Mouse (Mus musculus): ENCODE data around the gene Recql5. TPM values are rescaled to one million over a fixed set of nuclear protein-coding genes. Genes with fewer than 3 reads are reported as not detected.
A peak's percentile ranks its signal among the peaks of the same experiment; 100 is the strongest.

Recql5 gene
- polyA plus RNA-seq, 1 experiment, result not detected

DNA sequence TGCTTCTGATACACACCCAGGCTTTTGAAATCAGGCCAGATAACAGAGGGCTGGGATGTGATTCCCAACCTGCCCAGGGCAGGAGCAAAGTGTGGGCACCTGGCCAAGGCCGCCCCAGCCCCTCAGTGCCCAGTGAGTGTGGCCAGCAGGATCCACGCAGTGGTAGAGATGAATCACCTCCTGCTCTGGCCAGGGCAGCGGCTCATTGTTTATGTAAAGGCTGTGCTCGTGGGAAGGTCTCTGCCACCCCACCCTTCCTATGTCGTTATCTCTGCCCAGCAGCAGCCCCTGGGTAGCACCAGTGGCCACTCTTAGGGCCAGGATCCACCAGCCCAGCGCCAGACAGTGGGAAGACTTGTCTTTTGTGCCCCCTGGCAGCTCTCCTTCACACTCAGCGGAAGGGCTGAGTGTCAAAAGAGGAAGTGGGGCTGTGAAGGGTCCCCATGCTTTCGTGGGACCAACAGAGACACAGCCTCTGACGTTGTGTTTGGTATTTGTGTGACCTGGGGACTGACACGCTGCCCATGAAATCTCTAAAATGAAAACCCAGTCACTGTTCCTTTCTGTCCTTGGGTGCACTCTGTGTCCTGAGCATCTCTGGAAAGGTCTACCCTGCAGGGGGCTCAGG is 31.8 kb upstream of the Recql5 start:
- Histone ChIP-seq H3K4me3 (ENCODE audit: insufficient read depth, low read depth, low read length) (no peak overlapping the region), H3K27ac (ENCODE audit: insufficient read depth, low read depth, low read length) (no peak overlapping the region), H3K4me1 (ENCODE audit: control insufficient read depth, insufficient read depth, low read length) (no peaks in the 10 kb centered on the region)
- 81% methylated on average over 10 of the region's 10 CpGs for WGBS
- TF ChIP-seq CTCF (IDR thresholded peaks at IDR 0.05; ENCODE audit: insufficient read depth, low read depth, low read length) (no peak), POLR2A (IDR thresholded peaks at IDR 0.05; ENCODE audit: insufficient read depth, low read depth, low read length) (no peak)

DNA sequence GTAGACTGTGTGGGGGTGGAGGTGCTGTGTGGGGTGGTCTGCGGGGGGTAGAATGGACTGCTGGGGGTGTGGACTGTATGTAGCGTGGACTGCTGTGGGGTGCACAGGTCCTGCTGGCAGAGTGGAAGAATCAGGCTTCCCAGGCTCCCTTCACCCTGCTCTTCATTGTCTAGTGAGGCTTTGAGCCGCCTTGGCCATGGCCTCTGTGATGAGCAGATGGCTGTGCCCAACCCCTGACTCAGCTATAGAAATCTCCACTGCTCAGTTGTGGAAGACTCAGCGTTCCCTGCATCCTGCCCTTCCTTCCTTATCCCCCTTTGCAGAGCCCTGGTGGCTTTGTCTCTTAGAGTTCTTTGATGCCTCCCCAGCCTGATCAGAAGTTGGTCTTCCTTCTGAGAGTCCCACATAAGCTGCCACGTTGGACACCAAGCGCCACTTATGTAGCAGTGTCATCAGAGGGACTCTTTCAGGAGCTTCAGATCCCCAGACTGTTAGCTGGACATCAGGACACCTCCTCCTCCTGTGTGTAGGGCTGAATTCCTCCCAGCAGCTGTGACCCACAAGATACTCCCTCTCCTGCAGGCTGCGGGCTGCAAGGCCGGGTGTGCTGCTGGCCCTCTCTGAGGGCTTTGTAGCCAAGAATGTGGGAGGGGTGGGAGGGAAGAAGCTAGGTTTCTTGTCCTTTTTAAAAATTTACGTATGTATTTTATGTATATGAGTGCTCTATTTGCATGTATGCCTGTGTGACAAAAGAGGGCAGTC is 29.6 kb upstream of the Recql5 start:
- TF ChIP-seq POLR2A (IDR thresholded peaks at IDR 0.05; ENCODE audit: insufficient read depth, low read depth, low read length) (no peak), CTCF (IDR thresholded peaks at IDR 0.05; ENCODE audit: insufficient read depth, low read depth, low read length) (no peak)
- H3K4me1 ChIP-seq (ENCODE audit: control insufficient read depth, insufficient read depth, low read length), result no peaks in the 10 kb centered on the region
- WGBS, result 89% methylated on average over 9 of the region's 9 CpGs
- no peak overlapping the region for H3K27ac ChIP-seq (ENCODE audit: insufficient read depth, low read depth, low read length)
- no peak overlapping the region for H3K4me3 ChIP-seq (ENCODE audit: insufficient read depth, low read depth, low read length)

DNA sequence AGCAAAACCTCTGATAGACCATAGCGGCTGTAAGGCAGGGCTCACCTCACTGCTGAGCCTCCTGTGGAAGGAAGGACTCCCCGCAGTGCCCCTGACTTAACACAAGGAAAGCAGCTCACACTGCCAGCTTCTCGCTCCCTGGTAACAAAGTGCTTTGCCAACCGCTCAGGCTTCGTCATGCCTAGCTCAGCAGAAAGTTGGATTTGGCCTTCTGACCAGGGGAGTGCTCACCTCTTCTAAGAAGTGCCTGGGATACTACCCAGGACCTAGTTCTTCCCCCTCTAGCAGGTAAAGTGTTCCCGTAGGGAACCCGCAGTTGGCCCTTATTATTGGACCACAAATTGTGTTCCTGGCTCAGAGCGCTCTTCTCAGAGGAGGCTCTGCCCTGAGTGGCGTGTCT is 25.7 kb upstream of the Recql5 start:
- H3K4me1 ChIP-seq (ENCODE audit: control insufficient read depth, insufficient read depth, low read length), result peaks cover 8% of the 10 kb centered on the region; the same call in 1 of the 2 replicates
- WGBS, result 84% methylated on average over 9 of the region's 9 CpGs
- TF ChIP-seq CTCF (IDR thresholded peaks at IDR 0.05; ENCODE audit: insufficient read depth, low read depth, low read length) (no peak), POLR2A (IDR thresholded peaks at IDR 0.05; ENCODE audit: insufficient read depth, low read depth, low read length) (no peak)
- no peak overlapping the region for H3K4me3 ChIP-seq (ENCODE audit: insufficient read depth, low read depth, low read length)
- H3K27ac ChIP-seq (ENCODE audit: insufficient read depth, low read depth, low read length), result no peak overlapping the region

DNA sequence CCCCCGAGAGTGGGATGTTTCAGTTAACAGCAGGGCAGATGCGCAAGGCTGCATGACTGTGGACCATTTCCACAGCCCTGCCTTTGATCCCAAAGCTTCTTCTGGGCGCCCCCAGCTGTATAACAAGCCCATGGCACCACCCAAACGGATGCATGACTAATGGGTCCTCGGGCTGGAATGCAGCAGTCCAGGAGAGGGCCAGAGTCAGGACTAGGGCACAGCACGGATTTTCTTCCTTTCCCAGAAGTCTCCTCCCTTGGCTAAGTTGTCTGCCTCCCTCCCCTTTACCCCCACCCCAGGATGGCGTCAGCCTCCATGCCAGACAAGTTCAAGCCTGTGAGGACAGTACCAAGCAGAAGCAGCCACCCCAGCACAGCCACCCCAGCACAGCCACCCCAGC is 24.7 kb upstream of the Recql5 start:
- no peak for TF ChIP-seq CTCF (IDR thresholded peaks at IDR 0.05; ENCODE audit: insufficient read depth, low read depth, low read length)
- no peak for TF ChIP-seq POLR2A (IDR thresholded peaks at IDR 0.05; ENCODE audit: insufficient read depth, low read depth, low read length)
- peaks cover 10% of the 10 kb centered on the region; the same call in 1 of the 2 replicates for H3K4me1 ChIP-seq (ENCODE audit: control insufficient read depth, insufficient read depth, low read length)
- no peak overlapping the region for H3K4me3 ChIP-seq (ENCODE audit: insufficient read depth, low read depth, low read length)
- WGBS, result 64% methylated on average over 7 of the region's 7 CpGs
- no peak overlapping the region for H3K27ac ChIP-seq (ENCODE audit: insufficient read depth, low read depth, low read length)

DNA sequence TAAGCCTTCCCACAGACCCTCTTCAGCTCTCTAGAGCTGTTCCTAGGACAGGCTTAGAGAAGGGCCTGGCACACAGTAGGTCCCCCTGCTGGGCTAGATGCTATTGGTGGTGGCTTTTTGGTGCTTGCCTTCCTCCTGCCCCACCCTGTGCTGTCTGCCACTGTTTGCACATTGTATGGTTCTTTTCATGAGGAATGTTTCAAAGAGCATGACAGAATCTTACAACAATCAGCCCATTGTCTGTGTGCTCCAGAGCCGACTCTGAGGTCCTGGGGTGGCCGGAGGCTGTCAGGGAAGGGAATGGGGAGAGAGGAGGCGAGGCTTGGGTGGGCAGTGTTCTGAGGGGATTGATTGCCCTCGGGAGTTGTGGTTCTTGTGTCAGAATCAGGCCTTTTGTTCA is 23.2 kb upstream of the Recql5 start:
- TF ChIP-seq CTCF (IDR thresholded peaks at IDR 0.05; ENCODE audit: insufficient read depth, low read depth, low read length) (no peak), POLR2A (IDR thresholded peaks at IDR 0.05; ENCODE audit: insufficient read depth, low read depth, low read length) (no peak)
- H3K4me3 ChIP-seq (ENCODE audit: insufficient read depth, low read depth, low read length), result no peak overlapping the region
- 33% methylated on average over 4 of the region's 4 CpGs for WGBS
- H3K4me1 ChIP-seq (ENCODE audit: control insufficient read depth, insufficient read depth, low read length), result peaks cover 16% of the 10 kb centered on the region; the same call in 1 of the 2 replicates
- peak overlapping the region; percentile 47; the same call in 1 of the 2 replicates for H3K27ac ChIP-seq (ENCODE audit: insufficient read depth, low read depth, low read length)

DNA sequence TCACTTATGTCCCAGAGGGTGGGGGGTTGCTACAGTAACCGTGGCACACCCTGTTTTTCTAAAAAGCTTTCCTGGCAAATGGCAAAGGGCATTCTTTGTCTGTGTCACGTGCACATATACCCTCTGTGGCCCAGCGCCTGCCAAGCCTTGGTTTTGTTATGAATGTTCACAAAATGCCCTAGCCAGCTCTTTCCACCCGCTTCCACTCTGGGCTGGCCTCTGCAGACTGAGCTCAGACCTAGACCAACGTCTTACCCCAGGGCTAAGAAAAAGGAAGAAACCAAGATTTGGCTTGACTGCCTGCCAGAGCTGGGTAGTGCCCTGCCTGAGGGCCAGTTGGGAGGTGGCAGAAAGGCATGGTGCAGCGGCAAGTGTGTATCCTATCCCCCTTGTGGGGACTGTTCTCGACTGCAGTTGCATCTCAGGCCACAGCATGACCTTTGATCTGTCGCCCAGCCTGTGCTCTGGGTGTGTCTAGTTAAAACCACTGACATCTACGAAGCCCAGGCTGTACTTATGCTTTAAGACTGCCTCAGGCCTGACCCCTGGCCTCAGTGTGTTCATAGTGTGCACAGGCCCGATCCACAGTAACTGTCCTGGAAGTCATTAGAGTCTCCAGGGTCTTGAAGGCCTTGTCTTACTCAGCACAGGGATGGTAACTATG is 22.1 kb upstream of the Recql5 start:
- Histone ChIP-seq H3K4me3 (ENCODE audit: insufficient read depth, low read depth, low read length) (no peak overlapping the region), H3K4me1 (ENCODE audit: control insufficient read depth, insufficient read depth, low read length) (peaks cover 19% of the 10 kb centered on the region), H3K27ac (ENCODE audit: insufficient read depth, low read depth, low read length) (0 out of 2 replicates have a peak overlapping the region, but pooled peaks have one; percentile 5)
- 45% methylated on average over 10 of the region's 10 CpGs for WGBS
- TF ChIP-seq CTCF (IDR thresholded peaks at IDR 0.05; ENCODE audit: insufficient read depth, low read depth, low read length) (no peak), POLR2A (IDR thresholded peaks at IDR 0.05; ENCODE audit: insufficient read depth, low read depth, low read length) (no peak)

DNA sequence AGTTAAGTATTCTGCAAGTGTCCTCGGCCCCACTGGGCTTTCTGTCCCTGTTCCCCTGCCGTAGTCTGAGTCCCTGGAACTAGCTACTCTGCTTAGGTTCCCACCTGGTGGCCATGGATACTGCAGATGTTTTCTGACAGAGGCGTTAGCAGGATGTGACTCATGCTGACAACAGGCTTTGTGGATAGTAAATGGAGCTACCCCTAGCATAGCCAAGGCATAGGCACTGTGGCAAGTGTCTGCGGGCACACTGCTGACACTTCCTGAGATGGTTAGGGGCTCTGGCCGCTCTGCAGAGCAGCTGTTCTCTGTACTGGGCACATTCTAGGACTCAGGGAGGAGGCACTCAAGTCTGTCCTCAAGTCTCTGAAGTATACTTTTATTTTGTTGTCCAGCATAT is 21.4 kb upstream of the Recql5 start:
- H3K4me3 ChIP-seq (ENCODE audit: insufficient read depth, low read depth, low read length), result no peak overlapping the region
- TF ChIP-seq POLR2A (IDR thresholded peaks at IDR 0.05; ENCODE audit: insufficient read depth, low read depth, low read length) (no peak), CTCF (IDR thresholded peaks at IDR 0.05; ENCODE audit: insufficient read depth, low read depth, low read length) (no peak)
- peaks cover 19% of the 10 kb centered on the region for H3K4me1 ChIP-seq (ENCODE audit: control insufficient read depth, insufficient read depth, low read length)
- WGBS, result 54% methylated on average over 5 of the region's 5 CpGs
- no peak overlapping the region for H3K27ac ChIP-seq (ENCODE audit: insufficient read depth, low read depth, low read length)

DNA sequence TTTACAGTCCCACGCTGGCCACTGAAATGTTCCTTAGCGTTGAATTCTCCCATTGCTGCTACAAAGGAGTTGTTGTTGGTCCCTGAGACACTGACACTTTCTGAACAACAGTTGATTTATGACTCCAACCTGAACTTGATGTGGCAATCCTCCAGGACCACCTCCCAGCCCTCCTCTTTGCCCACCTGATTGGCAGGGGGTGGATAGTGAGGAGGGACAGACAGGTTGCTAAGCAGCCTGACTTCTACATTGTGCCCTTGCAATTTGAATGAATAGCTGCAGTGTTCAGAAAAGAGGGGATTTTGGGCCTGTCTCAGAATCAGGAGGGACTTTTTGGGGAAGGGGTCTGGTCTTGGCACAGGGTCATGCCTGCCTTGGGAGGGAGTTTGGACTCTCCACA is 17.4 kb upstream of the Recql5 start:
- Histone ChIP-seq H3K4me1 (ENCODE audit: control insufficient read depth, insufficient read depth, low read length) (peaks cover 28% of the 10 kb centered on the region), H3K27ac (ENCODE audit: insufficient read depth, low read depth, low read length) (no peak overlapping the region), H3K4me3 (ENCODE audit: insufficient read depth, low read depth, low read length) (no peak overlapping the region)
- TF ChIP-seq CTCF (IDR thresholded peaks at IDR 0.05; ENCODE audit: insufficient read depth, low read depth, low read length) (no peak), POLR2A (IDR thresholded peaks at IDR 0.05; ENCODE audit: insufficient read depth, low read depth, low read length) (no peak)
- WGBS, result 51% methylated on average over 2 of the region's 2 CpGs

DNA sequence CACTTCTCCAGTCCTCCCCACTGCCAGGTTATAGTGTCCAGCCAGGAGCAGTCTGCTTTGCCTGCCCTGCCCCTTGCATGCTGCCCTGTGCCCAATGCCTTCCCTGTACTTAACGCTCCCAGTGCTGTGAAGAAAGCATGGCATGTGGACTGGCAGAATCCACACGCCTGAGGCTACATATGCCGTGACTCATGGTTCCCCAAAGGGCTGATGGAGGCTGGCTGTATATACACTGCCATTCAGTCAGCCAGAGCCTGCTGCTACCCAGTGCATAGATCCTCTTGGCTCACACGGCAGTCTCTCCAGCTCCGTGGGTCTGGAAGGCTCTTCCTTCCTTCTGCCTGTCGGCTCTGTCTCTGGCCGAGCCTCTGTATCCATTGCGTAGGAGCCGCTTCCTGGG is 15.0 kb upstream of the Recql5 start:
- Histone ChIP-seq H3K4me3 (ENCODE audit: insufficient read depth, low read depth, low read length) (no peak overlapping the region), H3K4me1 (ENCODE audit: control insufficient read depth, insufficient read depth, low read length) (peaks cover 21% of the 10 kb centered on the region), H3K27ac (ENCODE audit: insufficient read depth, low read depth, low read length) (no peak overlapping the region)
- TF ChIP-seq CTCF (IDR thresholded peaks at IDR 0.05; ENCODE audit: insufficient read depth, low read depth, low read length) (no peak), POLR2A (IDR thresholded peaks at IDR 0.05; ENCODE audit: insufficient read depth, low read depth, low read length) (no peak)
- 82% methylated on average over 9 of the region's 9 CpGs for WGBS

Data from olfactory bulb, adult 2 months (tissue).